Mouse (Mus musculus): Measurements from ENCODE around the gene Gm37240. TPM values are rescaled to one million over a fixed set of nuclear protein-coding genes. Genes with fewer than 3 reads are reported as not detected.

Gm37240 gene
- polyA plus RNA-seq, 1 experiment: 0.53 TPM

- no peak for DNase-seq (ENCODE audit: low read depth)
- TF ChIP-seq POLR2A (IDR thresholded peaks at IDR 0.05; ENCODE audit: borderline replicate concordance, extremely low read depth, insufficient read depth, insufficient read length, poor library complexity, severe bottlenecking): no peak
- no peak for TF ChIP-seq CTCF (IDR thresholded peaks at IDR 0.05; ENCODE audit: borderline replicate concordance, extremely low read depth, insufficient read depth, insufficient read length)
Observed at GRCm38 (mm10) chr3:84687488-84687846, 1199.9 kb downstream of the Gm37240 start.

GRCm38 (mm10) chr3:84686799-84687487 lies 1200.4 kb downstream of the Gm37240 start:
- DNase-seq (ENCODE audit: low read depth): peak; percentile 49
- TF ChIP-seq POLR2A (IDR thresholded peaks at IDR 0.05; ENCODE audit: borderline replicate concordance, extremely low read depth, insufficient read depth, insufficient read length, poor library complexity, severe bottlenecking): no peak
- no peak for TF ChIP-seq CTCF (IDR thresholded peaks at IDR 0.05; ENCODE audit: borderline replicate concordance, extremely low read depth, insufficient read depth, insufficient read length)

- no peak for TF ChIP-seq CTCF (IDR thresholded peaks at IDR 0.05; ENCODE audit: borderline replicate concordance, extremely low read depth, insufficient read depth, insufficient read length)
- no peak for TF ChIP-seq POLR2A (IDR thresholded peaks at IDR 0.05; ENCODE audit: borderline replicate concordance, extremely low read depth, insufficient read depth, insufficient read length, poor library complexity, severe bottlenecking)
Observed at GRCm38 (mm10) chr3:84686294-84686672, 1201.0 kb downstream of the Gm37240 start.

GRCm38 (mm10) chr3:84685662-84686293 lies 1201.5 kb downstream of the Gm37240 start:
- no peak for DNase-seq (ENCODE audit: low read depth)
- TF ChIP-seq CTCF (IDR thresholded peaks at IDR 0.05; ENCODE audit: borderline replicate concordance, extremely low read depth, insufficient read depth, insufficient read length): no peak
- no peak for TF ChIP-seq POLR2A (IDR thresholded peaks at IDR 0.05; ENCODE audit: borderline replicate concordance, extremely low read depth, insufficient read depth, insufficient read length, poor library complexity, severe bottlenecking)

More at GRCm38 (mm10) chr3:84686294-84686672, 1201.0 kb downstream of the Gm37240 start:
- DNase-seq (ENCODE audit: low read depth): no peak

- TF ChIP-seq CTCF (IDR thresholded peaks at IDR 0.05; ENCODE audit: borderline replicate concordance, extremely low read depth, insufficient read depth, insufficient read length) (no peak), POLR2A (IDR thresholded peaks at IDR 0.05; ENCODE audit: borderline replicate concordance, extremely low read depth, insufficient read depth, insufficient read length, poor library complexity, severe bottlenecking) (no peak)
Observed at GRCm38 (mm10) chr3:84683788-84684187, 1203.5 kb downstream of the Gm37240 start.

GRCm38 (mm10) chr3:84681699-84682098 lies 1205.6 kb downstream of the Gm37240 start:
- no peak for DNase-seq (ENCODE audit: low read depth)
- TF ChIP-seq POLR2A (IDR thresholded peaks at IDR 0.05; ENCODE audit: borderline replicate concordance, extremely low read depth, insufficient read depth, insufficient read length, poor library complexity, severe bottlenecking) (no peak), CTCF (IDR thresholded peaks at IDR 0.05; ENCODE audit: borderline replicate concordance, extremely low read depth, insufficient read depth, insufficient read length) (no peak)

More at GRCm38 (mm10) chr3:84683788-84684187, 1203.5 kb downstream of the Gm37240 start:
- DNase-seq (ENCODE audit: low read depth): no peak

GRCm38 (mm10) chr3:84680062-84680461 lies 1207.3 kb downstream of the Gm37240 start:
- no peak for TF ChIP-seq CTCF (IDR thresholded peaks at IDR 0.05; ENCODE audit: borderline replicate concordance, extremely low read depth, insufficient read depth, insufficient read length)
- no peak for TF ChIP-seq POLR2A (IDR thresholded peaks at IDR 0.05; ENCODE audit: borderline replicate concordance, extremely low read depth, insufficient read depth, insufficient read length, poor library complexity, severe bottlenecking)
- DNase-seq (ENCODE audit: low read depth): no peak

- TF ChIP-seq CTCF (IDR thresholded peaks at IDR 0.05; ENCODE audit: borderline replicate concordance, extremely low read depth, insufficient read depth, insufficient read length): no peak
- no peak for TF ChIP-seq POLR2A (IDR thresholded peaks at IDR 0.05; ENCODE audit: borderline replicate concordance, extremely low read depth, insufficient read depth, insufficient read length, poor library complexity, severe bottlenecking)
- DNase-seq (ENCODE audit: low read depth): no peak
Observed at GRCm38 (mm10) chr3:84679542-84679941, 1207.8 kb downstream of the Gm37240 start.

- TF ChIP-seq CTCF (IDR thresholded peaks at IDR 0.05; ENCODE audit: borderline replicate concordance, extremely low read depth, insufficient read depth, insufficient read length): no peak
- TF ChIP-seq POLR2A (IDR thresholded peaks at IDR 0.05; ENCODE audit: borderline replicate concordance, extremely low read depth, insufficient read depth, insufficient read length, poor library complexity, severe bottlenecking): no peak
- no peak for DNase-seq (ENCODE audit: low read depth)
Observed at GRCm38 (mm10) chr3:84678891-84679290, 1208.4 kb downstream of the Gm37240 start.

- no peak for DNase-seq (ENCODE audit: low read depth)
- no peak for TF ChIP-seq CTCF (IDR thresholded peaks at IDR 0.05; ENCODE audit: borderline replicate concordance, extremely low read depth, insufficient read depth, insufficient read length)
- no peak for TF ChIP-seq POLR2A (IDR thresholded peaks at IDR 0.05; ENCODE audit: borderline replicate concordance, extremely low read depth, insufficient read depth, insufficient read length, poor library complexity, severe bottlenecking)
Observed at GRCm38 (mm10) chr3:84675710-84676109, 1211.6 kb downstream of the Gm37240 start.

- TF ChIP-seq POLR2A (IDR thresholded peaks at IDR 0.05; ENCODE audit: borderline replicate concordance, extremely low read depth, insufficient read depth, insufficient read length, poor library complexity, severe bottlenecking) (no peak), CTCF (IDR thresholded peaks at IDR 0.05; ENCODE audit: borderline replicate concordance, extremely low read depth, insufficient read depth, insufficient read length) (no peak)
- no peak for DNase-seq (ENCODE audit: low read depth)
Observed at GRCm38 (mm10) chr3:84673552-84673951, 1213.8 kb downstream of the Gm37240 start.

GRCm38 (mm10) chr3:84672136-84672535 lies 1215.2 kb downstream of the Gm37240 start:
- DNase-seq (ENCODE audit: low read depth): no peak
- no peak for TF ChIP-seq POLR2A (IDR thresholded peaks at IDR 0.05; ENCODE audit: borderline replicate concordance, extremely low read depth, insufficient read depth, insufficient read length, poor library complexity, severe bottlenecking)
- no peak for TF ChIP-seq CTCF (IDR thresholded peaks at IDR 0.05; ENCODE audit: borderline replicate concordance, extremely low read depth, insufficient read depth, insufficient read length)
